Mouse (Mus musculus) heart, postnatal 10 days (tissue): ENCODE data around the gene Eya4. TPM values are rescaled to one million over a fixed set of nuclear protein-coding genes. Genes with fewer than 3 reads are reported as not detected.

ENCODE experiments used
- DNase-seq, 2 experiments: peaks; one replicate each; pipeline ENCODE4 v3.0.0; 2021
- intact Hi-C: fragments of 180-260 bp; cut with DNase I; formaldehyde crosslinking; loops from one replicate; pipeline ENCODE4 v1.15.1; 2025
- total RNA-seq, 2 experiments: library from RNA; stranded (reverse); gene quantifications; 2 replicates each; pipeline ENCODE4 v1.2.3; 2021

Gene Eya4
- total RNA-seq: under 1 TPM; 0.26 to 0.32 TPM

DNA sequence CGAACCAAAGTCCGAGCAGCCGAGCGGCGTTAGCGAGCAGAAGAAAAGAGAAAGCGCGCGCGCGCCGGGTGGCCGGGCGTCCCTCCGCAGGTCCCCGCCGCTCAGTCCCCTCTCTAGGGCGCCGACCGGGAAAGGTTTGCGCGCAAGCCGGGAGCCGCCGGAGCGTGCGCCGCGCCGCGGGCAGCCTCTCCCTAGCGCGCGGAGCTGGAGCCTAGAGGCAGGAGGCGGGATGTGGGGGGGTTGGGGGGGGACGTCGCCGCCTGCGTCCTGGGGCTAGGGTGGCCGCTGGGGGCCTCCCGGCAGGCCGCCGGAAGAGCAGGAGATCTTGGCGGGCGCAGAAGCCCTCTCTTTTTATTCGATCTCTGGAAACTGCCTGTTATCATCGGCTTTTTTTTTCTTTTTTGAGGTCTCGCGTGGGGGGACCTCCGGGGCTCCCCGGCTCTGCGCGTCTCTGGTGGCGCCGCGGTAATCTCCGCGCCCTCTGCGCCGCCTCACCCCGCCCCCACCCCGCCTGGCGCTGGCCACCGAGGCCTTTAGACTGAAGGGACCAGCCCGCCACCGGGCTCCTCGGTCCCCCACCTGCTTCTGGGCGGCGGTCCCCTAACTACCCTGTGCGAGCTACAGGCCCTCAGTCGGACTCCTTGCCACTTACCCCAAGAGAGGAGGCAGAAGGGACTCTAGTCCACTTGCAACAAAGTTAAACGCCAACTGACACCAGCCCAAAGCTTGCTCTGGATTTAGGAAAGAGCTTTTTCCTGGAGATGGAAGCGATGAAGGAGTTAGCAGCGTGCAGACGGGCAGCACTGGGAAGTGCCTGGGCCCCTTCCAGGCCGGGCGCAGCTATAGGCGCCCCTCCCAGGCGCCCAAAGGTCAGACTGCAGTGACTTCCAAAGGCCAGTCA lies at the start of gene Eya4:
Eya4 (minus strand) TSS at position 776 of the 901 bp plus-strand sequence.
- intact Hi-C loops: no loop called here
- peak; percentile 44 to 46 for DNase-seq

- intact Hi-C loops: no loop called here
- no peak for DNase-seq
These were observed 44.8 kb upstream of the Eya4 start for GRCm38 (mm10) chr10:23395399-23395798.

GRCm38 (mm10) chr10:23394556-23395245 lies 44.1 kb upstream of the Eya4 start:
- intact Hi-C loops: loop anchor here (1.0 kb wide), 1 partner anchor 45 kb away; no protein-coding TSS in a partner anchor
- DNase-seq: peak; percentile 44 to 55

GRCm38 (mm10) chr10:23394152-23394551 lies 43.6 kb upstream of the Eya4 start:
- intact Hi-C loops: loop anchor here (1.0 kb wide), 1 partner anchor 45 kb away; no protein-coding TSS in a partner anchor
- DNase-seq: no peak

DNA sequence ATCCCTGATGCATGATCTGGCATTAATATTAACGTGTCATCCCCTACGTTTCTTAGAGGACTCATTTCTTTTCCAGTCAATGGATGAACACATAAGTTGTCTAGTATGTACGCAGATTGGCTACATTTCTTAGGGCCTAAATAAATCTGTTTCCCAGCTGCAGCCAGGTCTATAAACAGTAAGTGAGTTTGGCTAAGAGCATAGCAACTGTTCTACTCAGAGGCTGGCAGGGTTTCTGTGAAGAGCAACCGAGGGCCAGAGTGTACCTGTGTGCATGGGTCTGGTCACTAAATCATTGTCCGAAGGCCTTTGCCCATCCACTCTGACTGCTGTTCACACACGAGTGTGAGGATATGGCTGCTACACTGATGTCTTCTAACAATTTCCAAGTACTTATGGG lies 13.3 kb upstream of the Eya4 start:
- no peak for DNase-seq
- intact Hi-C loops: no loop called here

- intact Hi-C loops: loop anchor here (1.0 kb wide), 1 partner anchor 45 kb away; no protein-coding TSS in a partner anchor
- DNase-seq: peak in 1 of 2 experiments; percentile 31
These were observed 1.1 kb downstream of the Eya4 start for GRCm38 (mm10) chr10:23349392-23350010.

GRCm38 (mm10) chr10:23348893-23349391 lies 1.6 kb downstream of the Eya4 start:
- DNase-seq: peak; percentile 9 to 18

GRCm38 (mm10) chr10:23348101-23348892 lies 2.3 kb downstream of the Eya4 start:
- intact Hi-C loops: no loop called here
- DNase-seq: peak; percentile 11 to 13

More at GRCm38 (mm10) chr10:23348893-23349391, 1.6 kb downstream of the Eya4 start:
- intact Hi-C loops: loop anchor here (1.0 kb wide), 1 partner anchor 45 kb away; no protein-coding TSS in a partner anchor

DNA sequence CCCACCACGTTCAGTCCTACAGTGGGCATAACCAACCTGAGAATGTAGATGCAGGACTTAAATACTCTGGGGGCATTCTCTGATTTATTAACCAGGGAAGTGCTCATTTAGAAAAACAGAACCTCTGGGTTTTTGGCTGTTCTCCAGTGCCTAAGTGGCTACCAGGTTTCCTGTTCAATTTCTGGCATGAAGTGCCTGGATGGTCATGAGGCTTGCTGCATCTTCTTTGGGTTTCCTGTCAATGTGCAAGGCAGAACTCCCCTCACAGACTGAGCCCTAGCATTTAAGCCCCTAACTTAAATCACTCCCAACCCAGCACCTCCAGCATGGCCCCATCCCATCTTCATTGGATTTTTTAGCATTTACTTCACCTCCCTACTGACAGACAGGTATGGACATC lies 13.3 kb downstream of the Eya4 start:
- no peak for DNase-seq
- intact Hi-C loops: no loop called here

DNA sequence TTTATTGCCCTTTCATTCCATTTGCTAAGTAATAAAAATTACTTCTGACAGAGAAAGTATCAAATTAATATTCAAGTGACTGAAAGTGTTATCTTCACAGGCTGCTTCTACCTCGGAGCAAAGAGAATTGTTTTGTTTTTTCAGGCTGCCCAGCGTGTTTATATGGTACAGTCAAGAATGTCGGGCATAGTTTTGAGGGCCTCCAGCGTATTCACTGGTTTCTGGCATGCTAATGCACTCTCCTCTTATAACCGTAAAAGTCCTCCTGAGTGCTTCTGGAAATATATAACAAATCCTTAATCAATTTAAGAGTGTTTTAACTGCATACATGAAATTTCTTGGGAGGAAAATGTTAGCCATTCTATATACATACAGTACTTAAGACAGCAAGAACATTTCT lies 17.8 kb downstream of the Eya4 start:
- intact Hi-C loops: no loop called here
- no peak for DNase-seq

DNA sequence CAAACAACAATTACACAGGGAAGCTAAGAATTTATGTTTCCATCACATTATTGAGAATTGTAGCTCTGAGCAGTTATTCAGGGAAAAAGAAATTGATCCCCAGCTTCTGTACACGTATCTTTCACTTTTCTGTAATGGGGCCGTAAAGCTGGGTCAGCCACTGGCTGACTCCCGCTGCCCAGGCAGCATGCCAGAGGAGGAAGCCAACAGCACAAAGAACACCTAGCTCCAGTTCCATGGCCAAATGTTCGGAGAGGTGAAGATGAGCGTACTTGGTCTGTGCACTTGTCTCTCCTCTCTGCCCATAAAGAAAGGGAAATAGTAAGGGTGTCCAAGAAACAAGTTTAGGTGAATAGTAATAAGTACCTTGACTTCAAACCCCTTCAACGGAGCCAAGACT lies 22.9 kb downstream of the Eya4 start:
- intact Hi-C loops: no loop called here
- DNase-seq: no peak

DNA sequence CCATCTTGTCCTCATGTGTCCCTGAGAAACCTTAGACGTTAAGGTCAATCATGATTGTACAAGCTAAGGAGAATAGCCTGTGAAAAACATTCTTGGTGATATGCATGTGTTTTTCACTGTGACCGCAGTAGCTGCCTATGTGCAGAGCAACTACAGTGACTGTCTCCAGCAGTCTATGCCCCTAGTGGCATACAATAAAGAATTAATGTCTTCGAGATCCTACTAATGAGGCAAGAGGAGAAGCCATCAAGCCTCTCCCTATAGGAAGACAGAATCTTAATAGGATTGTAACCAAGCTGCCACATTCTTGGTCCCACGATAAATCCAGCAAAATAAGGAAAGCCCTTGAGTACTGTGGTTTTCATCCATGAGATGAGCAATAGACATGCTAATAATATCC lies 28.3 kb downstream of the Eya4 start:
- intact Hi-C loops: no loop called here
- DNase-seq: no peak

GRCm38 (mm10) chr10:23295616-23296015 lies 55.0 kb downstream of the Eya4 start:
- intact Hi-C loops: no loop called here
- no peak for DNase-seq

DNA sequence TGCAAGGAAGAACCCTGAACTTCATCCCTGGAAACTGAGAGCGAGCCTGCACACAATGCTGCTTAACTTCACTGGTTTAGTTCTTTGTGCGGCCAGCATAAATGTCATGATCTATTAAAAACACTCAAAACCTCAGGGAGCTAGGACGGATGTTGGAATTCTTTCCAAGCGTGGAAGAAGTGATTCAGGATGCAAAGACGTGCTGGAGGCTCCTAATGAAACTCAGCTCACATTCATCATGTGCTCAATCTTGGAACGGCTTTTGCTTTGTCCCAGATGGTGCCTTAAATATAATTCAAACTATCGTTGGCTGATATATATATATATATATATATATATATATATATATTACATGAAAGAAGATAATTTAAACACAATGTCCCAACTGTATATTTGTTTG lies 58.1 kb downstream of the Eya4 start:
- intact Hi-C loops: no loop called here
- no peak for DNase-seq

- intact Hi-C loops: no loop called here
- DNase-seq: no peak
These were observed 73.2 kb downstream of the Eya4 start for GRCm38 (mm10) chr10:23277371-23277770.

GRCm38 (mm10) chr10:23271050-23271621 lies 79.5 kb downstream of the Eya4 start:
- DNase-seq: no peak
- intact Hi-C loops: no loop called here

- no peak for DNase-seq
- intact Hi-C loops: no loop called here
These were observed 80.1 kb downstream of the Eya4 start for GRCm38 (mm10) chr10:23270502-23270901.

DNA sequence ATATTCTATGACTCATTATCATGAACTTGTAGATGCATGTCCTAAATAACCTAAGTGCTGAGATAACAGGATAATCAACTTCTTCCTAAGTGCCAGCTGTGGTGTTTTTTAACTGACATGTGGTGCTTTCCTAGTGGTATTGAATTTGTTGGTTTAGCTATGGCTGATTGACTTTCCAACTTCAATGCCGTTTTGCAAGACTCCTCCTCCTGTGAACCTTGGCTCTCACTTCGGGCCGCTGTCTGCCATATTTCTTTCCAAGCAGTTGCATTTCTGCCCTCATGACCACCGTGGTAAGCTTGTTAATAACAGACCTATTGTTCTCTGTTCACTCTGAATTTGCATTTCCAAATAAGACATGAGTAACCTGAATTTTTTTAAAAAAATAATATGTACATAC lies 98.4 kb downstream of the Eya4 start:
- intact Hi-C loops: no loop called here

DNA sequence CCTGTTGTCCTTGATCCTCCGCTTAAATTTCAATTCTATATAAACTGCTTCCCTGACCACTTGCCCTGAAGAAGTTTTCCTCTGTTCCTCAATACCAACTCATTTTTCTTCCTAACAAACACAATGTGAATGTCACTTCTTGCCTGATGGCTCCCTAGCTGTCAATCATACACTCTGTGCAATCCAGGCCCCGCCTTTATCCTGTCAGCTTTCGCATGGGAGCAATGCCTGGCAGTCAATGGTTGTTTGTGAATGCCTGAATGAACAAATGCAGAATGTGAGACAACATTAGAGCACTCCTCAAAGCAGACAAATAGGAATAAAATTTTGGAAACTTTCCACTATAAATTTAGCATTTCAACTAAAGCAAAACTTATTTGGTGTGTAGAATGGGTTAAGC lies 104.1 kb downstream of the Eya4 start:
- intact Hi-C loops: no loop called here
- DNase-seq: no peak

More for the DNA sequence above, 98.4 kb downstream of the Eya4 start:
- no peak for DNase-seq

DNA sequence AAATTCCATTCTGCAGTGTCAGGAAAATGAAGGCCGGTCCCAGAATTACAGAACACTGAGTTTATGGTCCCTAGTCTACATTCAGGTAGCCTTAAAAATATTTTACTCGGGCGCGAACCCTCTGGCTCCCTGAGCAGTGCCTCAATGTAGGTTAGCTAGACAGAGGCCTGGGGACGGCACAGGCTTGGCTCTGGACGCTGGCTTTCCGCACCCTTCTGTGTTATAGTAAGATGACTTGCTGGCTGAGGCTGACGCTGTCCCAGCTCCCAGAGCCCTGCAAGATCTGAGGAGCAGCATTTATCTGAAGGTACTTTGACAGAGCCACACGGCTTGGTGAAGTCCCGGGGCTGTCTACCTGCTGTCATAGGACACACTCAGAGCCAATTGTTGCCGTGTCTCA lies 113.7 kb downstream of the Eya4 start:
- intact Hi-C loops: no loop called here
- no peak for DNase-seq
